Mouse (Mus musculus) neural tube, embryonic 12.5 days (tissue): ENCODE data around the gene Arl9. TPM values are rescaled to one million over a fixed set of nuclear protein-coding genes. Genes with fewer than 3 reads are reported as not detected.
"Not testable (repeated sequence)": the region's sequence is repeated elsewhere in the genome, so short reads cannot be mapped to it uniquely, and the experiment has no call there.

ENCODE experiments used
- ATAC-seq: fragments of 200-750 bp; cut with Nextera tagmentation; 2 replicates; pipeline ENCODE4 v1.8.0; 2017; ENCODE audit warnings: low read depth, mild to moderate bottlenecking, moderate TSS enrichment, moderate library complexity; ENCODE audit not compliant: low FRiP score
- H3K27ac ChIP-seq: fragments of 300-500 bp; sonication (generic); 2 replicates; pipeline ENCODE4 v1.5.1; 2016
- H3K27me3 ChIP-seq: fragments of 300-500 bp; sonication (generic); replicated peaks from 2 replicates; pipeline ENCODE4 v1.6.1; 2016; ENCODE audit warnings: mild to moderate bottlenecking
- H3K36me3 ChIP-seq: fragments of 300-500 bp; sonication (generic); 2 replicates; pipeline ENCODE4 v1.6.1; 2016; ENCODE audit warnings: mild to moderate bottlenecking
- H3K4me1 ChIP-seq: fragments of 300-500 bp; sonication (generic); 2 replicates; pipeline ENCODE4 v1.6.1; 2016
- H3K4me2 ChIP-seq: fragments of 300-500 bp; sonication (generic); replicated peaks from 2 replicates; pipeline ENCODE4 v1.6.1; 2016; ENCODE audit warnings: mild to moderate bottlenecking
- H3K4me3 ChIP-seq: fragments of 300-500 bp; sonication (generic); 2 replicates; pipeline ENCODE4 v1.5.1; 2016
- H3K9ac ChIP-seq: fragments of 300-500 bp; sonication (generic); 2 replicates; pipeline ENCODE4 v1.6.1; 2016; ENCODE audit warnings: mild to moderate bottlenecking
- H3K9me3 ChIP-seq: fragments of 300-500 bp; sonication (generic); 2 replicates; pipeline ENCODE4 v1.6.1; 2016; ENCODE audit warnings: mild to moderate bottlenecking
- WGBS: fragments of 180-500 bp; shearing (Covaris S2); methylation state at CpG from one replicate; pipeline ENCODE4 v1.1.7; 2016; 5-methylcytosine and 5-hydroxymethylcytosine counted together
- polyA plus RNA-seq: library from polyadenylated mRNA; unstranded; fragments of >200 nt; fragmentation: Nextera tagmentation; extraction: Ambion mirVana; gene quantifications from 2 replicates; pipeline ENCODE4 v1.2.1, GENCODE M21; 2016

The Arl9 gene
- polyA plus RNA-seq, 1 experiment from 2014 or later: not detected

DNA sequence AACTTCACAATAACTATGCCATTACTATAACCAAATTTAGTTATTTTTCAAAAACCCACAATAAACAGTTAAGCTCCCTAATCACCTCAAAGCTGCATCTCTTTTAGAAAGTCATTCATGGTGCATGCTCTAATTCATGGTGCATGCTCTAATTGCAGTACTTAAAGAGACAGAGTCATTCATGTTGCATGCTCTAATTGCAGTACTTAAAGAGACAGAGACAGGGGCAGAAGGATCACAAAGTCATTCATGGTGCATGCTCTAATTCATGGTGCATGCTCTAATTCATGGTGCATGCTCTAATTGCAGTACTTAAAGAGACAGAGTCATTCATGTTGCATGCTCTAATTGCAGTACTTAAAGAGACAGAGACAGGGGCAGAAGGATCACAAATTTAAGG lies 31.2 kb downstream of the Arl9 start:
- H3K27me3 ChIP-seq, ATAC-seq, H3K9ac ChIP-seq, H3K9me3 ChIP-seq, H3K4me3 ChIP-seq, H3K4me1 ChIP-seq, H3K4me2 ChIP-seq, H3K36me3 ChIP-seq, H3K27ac ChIP-seq: not testable (repeated sequence)

DNA sequence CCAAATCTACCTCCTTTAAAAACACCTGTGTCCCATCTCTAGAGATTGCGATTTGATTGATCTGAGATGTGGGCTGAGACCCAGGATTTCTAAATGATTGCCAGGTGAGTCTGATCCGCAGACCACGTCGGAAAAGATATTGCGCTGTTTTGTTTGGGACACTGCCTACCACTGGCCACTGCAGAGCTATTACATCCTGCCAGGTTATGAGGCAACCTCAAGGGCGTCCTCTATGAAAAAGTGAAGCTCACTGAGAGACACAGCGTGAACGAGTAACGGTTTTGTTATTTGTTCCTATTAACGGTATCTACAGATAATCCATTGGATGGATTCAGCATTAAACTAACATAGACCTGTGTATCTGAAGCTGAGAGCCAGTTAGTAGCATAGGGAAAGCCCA lies 34.6 kb downstream of the Arl9 start:
- Histone ChIP-seq H3K27me3 (no peaks in the 10 kb centered on the region), H3K4me3 (no peak overlapping the region), H3K4me2 (no peak overlapping the region), H3K4me1 (no peaks in the 10 kb centered on the region), H3K9me3 (no peaks in the 10 kb centered on the region), H3K36me3 (no peaks in the 10 kb centered on the region), H3K9ac (no peak overlapping the region), H3K27ac (no peak overlapping the region)
- ATAC-seq: no peak
- WGBS: 89% methylated on average over 10 of the region's 10 CpGs

DNA sequence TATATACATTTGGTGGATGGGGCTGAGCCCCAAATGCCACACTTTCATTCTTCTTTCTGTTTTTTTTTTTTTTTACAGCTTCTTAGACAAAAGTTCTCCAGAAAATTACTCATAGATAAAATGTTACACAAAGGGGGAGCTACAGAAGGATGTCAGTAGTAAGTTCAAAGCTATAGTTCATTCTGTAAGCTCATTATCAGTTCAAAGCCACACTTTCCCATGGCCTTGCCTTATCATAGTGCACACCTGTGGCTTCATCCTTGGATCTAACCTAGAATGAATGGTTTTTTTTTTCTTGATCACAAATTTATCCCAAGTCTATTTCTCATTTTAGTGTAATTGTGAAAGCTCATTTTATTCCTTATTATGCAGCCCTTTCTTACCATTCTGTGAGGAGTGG lies 35.5 kb downstream of the Arl9 start:
- Histone ChIP-seq H3K4me2 (no peak overlapping the region), H3K4me3 (no peak overlapping the region), H3K36me3 (no peaks in the 10 kb centered on the region), H3K9ac (no peak overlapping the region), H3K9me3 (no peaks in the 10 kb centered on the region), H3K27ac (no peak overlapping the region), H3K27me3 (no peaks in the 10 kb centered on the region), H3K4me1 (no peaks in the 10 kb centered on the region)
- ATAC-seq: no peak

DNA sequence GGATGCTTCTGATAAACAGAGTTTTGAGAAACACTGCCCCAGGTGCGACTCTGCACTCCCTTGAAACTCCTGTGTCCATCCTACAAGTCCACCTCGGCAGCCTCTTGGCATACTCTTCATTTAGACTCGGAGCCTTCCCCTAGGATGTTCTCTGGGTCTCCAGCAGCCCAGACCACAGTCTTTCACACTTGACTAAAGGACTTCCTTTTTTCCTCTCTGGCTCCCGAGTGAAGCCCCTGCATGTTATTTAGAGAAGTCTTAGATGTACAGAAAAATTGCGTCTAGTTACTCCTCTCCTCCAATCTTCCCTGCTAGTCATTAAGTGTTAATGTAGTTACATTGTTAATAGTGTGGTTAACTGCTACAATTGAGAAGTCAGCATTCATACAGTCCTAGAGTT lies 40.5 kb downstream of the Arl9 start:
- Histone ChIP-seq H3K36me3 (no peaks in the 10 kb centered on the region), H3K27me3 (no peaks in the 10 kb centered on the region; the same call in 1 of the 2 replicates), H3K4me3 (no peak overlapping the region), H3K9ac (no peak overlapping the region), H3K4me1 (no peaks in the 10 kb centered on the region), H3K27ac (no peak overlapping the region), H3K9me3 (no peaks in the 10 kb centered on the region), H3K4me2 (no peak overlapping the region)
- no peak for ATAC-seq
- WGBS: 55% methylated on average over 5 of the region's 5 CpGs

DNA sequence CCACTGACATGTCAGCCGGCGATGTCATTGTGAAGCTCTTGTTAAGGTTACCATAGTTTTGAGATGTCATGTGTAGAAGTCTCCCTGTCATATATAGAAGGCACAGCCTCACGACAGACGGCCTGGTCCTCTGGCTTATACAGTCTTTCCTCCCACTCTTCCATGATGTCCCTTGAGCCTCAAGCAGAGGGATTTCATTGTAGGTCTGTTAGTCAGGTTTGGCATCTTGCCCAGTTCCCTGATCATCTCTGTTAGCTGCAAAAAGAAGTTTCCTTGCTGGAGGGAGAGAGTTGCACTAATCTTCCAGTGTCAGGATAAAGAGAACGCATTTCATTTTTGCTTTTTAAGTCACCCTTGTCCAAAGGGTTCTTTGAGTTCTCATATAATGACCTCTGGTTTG lies 48.8 kb downstream of the Arl9 start:
- no peak for ATAC-seq
- no peaks in the 10 kb centered on the region for H3K36me3 ChIP-seq
- no peaks in the 10 kb centered on the region for H3K4me1 ChIP-seq
- H3K9ac ChIP-seq: no peak overlapping the region
- H3K4me2 ChIP-seq: no peak overlapping the region
- no peak overlapping the region for H3K4me3 ChIP-seq
- no peak overlapping the region for H3K27ac ChIP-seq
- 95% methylated on average over 5 of the region's 5 CpGs for WGBS
- H3K9me3 ChIP-seq: no peaks in the 10 kb centered on the region
- no peaks in the 10 kb centered on the region for H3K27me3 ChIP-seq

DNA sequence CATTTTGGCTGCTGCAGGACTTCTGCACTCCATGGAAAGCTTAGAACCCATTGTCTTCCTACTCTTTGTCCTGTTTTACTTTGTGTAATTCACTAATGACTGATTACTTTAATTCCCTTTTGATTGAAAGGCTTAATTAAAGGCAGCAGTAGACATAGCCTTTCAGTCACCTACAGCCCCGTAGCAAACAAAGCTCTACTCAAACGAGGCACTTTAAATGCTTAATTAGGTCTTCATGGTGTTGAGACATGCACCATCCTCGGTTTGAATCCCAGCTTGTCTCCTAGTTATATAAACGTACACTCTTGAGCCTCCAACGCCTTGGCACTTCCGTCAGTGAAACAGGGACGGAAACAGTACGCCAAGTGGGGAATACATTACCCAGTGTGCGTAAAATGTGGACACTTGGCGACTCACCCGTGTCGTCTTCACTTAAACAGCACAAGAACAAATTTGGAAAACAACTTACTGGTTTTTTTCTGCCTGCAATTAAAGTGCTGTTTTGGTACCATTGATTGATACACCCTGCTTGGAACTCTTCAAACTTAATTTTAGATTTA lies 53.1 kb downstream of the Arl9 start:
- ATAC-seq: no peak
- no peak overlapping the region for H3K4me2 ChIP-seq
- no peak overlapping the region for H3K4me3 ChIP-seq
- H3K9me3 ChIP-seq: no peaks in the 10 kb centered on the region
- H3K27me3 ChIP-seq: no peaks in the 10 kb centered on the region
- H3K4me1 ChIP-seq: no peaks in the 10 kb centered on the region
- H3K9ac ChIP-seq: no peak overlapping the region
- H3K27ac ChIP-seq: no peak overlapping the region
- WGBS: 64% methylated on average over 12 of the region's 12 CpGs
- no peaks in the 10 kb centered on the region for H3K36me3 ChIP-seq

Other genes starting within 250 kb of the Arl9 start
- 18.5 and 18.6 TPM in 2 replicates for gene Aasdh, start 98.5 kb upstream of the Arl9 start, polyA plus RNA-seq
- gene Paics, start 52.7 kb upstream of the Arl9 start, polyA plus RNA-seq: 253 and 263 TPM in 2 replicates
- 22.4 and 23.1 TPM in 2 replicates for gene Ppat, start 52.5 kb upstream of the Arl9 start, polyA plus RNA-seq
- 74.4 and 75.0 TPM in 2 replicates for gene Srp72, start 29.4 kb upstream of the Arl9 start, polyA plus RNA-seq
- gene Thegl, start 12.0 kb downstream of the Arl9 start, polyA plus RNA-seq: 0.30 TPM in 1 of 2 replicates, not detected in the other
- gene Hopx, start 111.1 kb downstream of the Arl9 start, polyA plus RNA-seq: 3.6 and 3.8 TPM in 2 replicates
- gene Spink2, start 207.4 kb downstream of the Arl9 start, polyA plus RNA-seq: 3.0 and 4.1 TPM in 2 replicates